Mouse (Mus musculus) Patski (cell line): Measurements from ENCODE around the gene Amigo2. TPM values are rescaled to one million over a fixed set of nuclear protein-coding genes. Genes with fewer than 3 reads are reported as not detected.

Experiments used
- ATAC-seq: fragments of 100-300 bp; one replicate; pipeline ENCODE4 v1.8.0; 2021
- CTCF ChIA-PET: fragments of 350-600 bp; sonication (Branson Sonifier 250); formaldehyde crosslinking; loops from one replicate; lab custom pipeline; 2022; ENCODE audit warnings: inconsistent platforms; lab: Charles Lee
- POLR2A ChIA-PET: fragments of 350-600 bp; sonication (Branson Sonifier 250); formaldehyde crosslinking; loops from one replicate; lab custom pipeline; 2022; ENCODE audit warnings: antibody characterized with exemption, inconsistent platforms; lab: Charles Lee
- DNase-seq: peaks from one replicate; pipeline ENCODE4 v3.0.0-alpha.2; 2011; ENCODE audit warnings: low read depth, low spot score
- H3K27me3 ChIP-seq: fragments of 371-371 bp; one replicate; pipeline ENCODE4 v1.5.1; 2021
- CTCF ChIP-seq: fragments of 100-300 bp; IDR thresholded peaks from one replicate; pipeline ENCODE4 v1.5.1; 2021
- in situ Hi-C: fragments of 300-500 bp; cut with MboI; formaldehyde crosslinking; loops from 3 replicates; pipeline ENCODE4 v1.11.1; 2018; ENCODE audit warnings: low pct_unique_long_range_greater_than_20kb, mixed read lengths
- polyA plus RNA-seq: library from polyadenylated mRNA; unstranded; gene quantifications from one replicate; pipeline ENCODE4 v1.2.3, GENCODE M21; 2021

Amigo2 gene
- 4.5 TPM for polyA plus RNA-seq

- no peaks in the 10 kb centered on the region for H3K27me3 ChIP-seq
- CTCF ChIA-PET: interaction anchor here (1.4 to 1.6 kb wide), 2 partner anchors 23 to 417 kb away, joined by 4 read pairs; no protein-coding TSS in a partner anchor
- POLR2A ChIA-PET: interaction anchor here (0.6 to 0.7 kb wide), 2 partner anchors 14 to 216 kb away, joined by 3 read pairs; no protein-coding TSS in a partner anchor
Measured at GRCm38 (mm10) chr15:97246911-97247790, at the start of gene Amigo2, which contains the start of gene Pced1b. Amigo2 (minus strand) TSS chr15:97247287. Pced1b (plus strand) TSS chr15:97247107.

GRCm38 (mm10) chr15:97291291-97292050 is 44.4 kb upstream of the Amigo2 start:
- no peak for ATAC-seq
- in situ Hi-C loops: no loop called here
- TF ChIP-seq CTCF: no peak

More at GRCm38 (mm10) chr15:97246911-97247790, at the start of gene Amigo2, which contains the start of gene Pced1b:
- in situ Hi-C loops: no loop called here
- ATAC-seq: peak; percentile 76
- DNase-seq: no peak
- TF ChIP-seq CTCF: peak; percentile 63

GRCm38 (mm10) chr15:97290351-97290750 is 43.3 kb upstream of the Amigo2 start:
- in situ Hi-C loops: no loop called here
- ATAC-seq: no peak
- ChIA-PET CTCF (no interaction called here), POLR2A (no interaction called here)
- no peaks in the 10 kb centered on the region for H3K27me3 ChIP-seq
- no peak for TF ChIP-seq CTCF
- DNase-seq: no peak

More at GRCm38 (mm10) chr15:97291291-97292050, 44.4 kb upstream of the Amigo2 start:
- DNase-seq: no peak
- ChIA-PET CTCF (no interaction called here), POLR2A (no interaction called here)
- H3K27me3 ChIP-seq: no peaks in the 10 kb centered on the region

GRCm38 (mm10) chr15:97289176-97289575 is 42.1 kb upstream of the Amigo2 start:
- TF ChIP-seq CTCF: no peak
- in situ Hi-C loops: no loop called here
- DNase-seq (no peak), ATAC-seq (no peak)
- H3K27me3 ChIP-seq: no peaks in the 10 kb centered on the region
- ChIA-PET CTCF (no interaction called here), POLR2A (interaction anchor here (1.0 kb wide), 1 partner anchor 8 kb away, joined by 3 read pairs; no protein-coding TSS in a partner anchor)

- ChIA-PET POLR2A (interaction anchor here (1.0 kb wide), 1 partner anchor 9 kb away, joined by 3 read pairs; no protein-coding TSS in a partner anchor), CTCF (no interaction called here)
- ATAC-seq (no peak), DNase-seq (no peak)
- no peaks in the 10 kb centered on the region for H3K27me3 ChIP-seq
- in situ Hi-C loops: no loop called here
- no peak for TF ChIP-seq CTCF
Measured at GRCm38 (mm10) chr15:97288690-97289089, 41.6 kb upstream of the Amigo2 start.

- ChIA-PET CTCF (interaction anchor here (1.7 kb wide), 1 partner anchor 51 kb away, joined by 3 read pairs; no protein-coding TSS in a partner anchor), POLR2A (no interaction called here)
- no peaks in the 10 kb centered on the region for H3K27me3 ChIP-seq
- in situ Hi-C loops: no loop called here
- ATAC-seq (no peak), DNase-seq (no peak)
- no peak for TF ChIP-seq CTCF
Measured at GRCm38 (mm10) chr15:97287436-97288143, 40.5 kb upstream of the Amigo2 start.

- CTCF ChIA-PET: interaction anchor here (1.7 kb wide), 1 partner anchor 50 kb away, joined by 3 read pairs; no protein-coding TSS in a partner anchor
- in situ Hi-C loops: no loop called here
- POLR2A ChIA-PET: no interaction called here
- no peak for TF ChIP-seq CTCF
- no peaks in the 10 kb centered on the region for H3K27me3 ChIP-seq
- ATAC-seq (no peak), DNase-seq (no peak)
Measured at GRCm38 (mm10) chr15:97286731-97287130, 39.6 kb upstream of the Amigo2 start.

- no peak for ATAC-seq
Measured at GRCm38 (mm10) chr15:97285665-97286212, 38.7 kb upstream of the Amigo2 start.

GRCm38 (mm10) chr15:97284201-97284600 is 37.1 kb upstream of the Amigo2 start:
- no peaks in the 10 kb centered on the region for H3K27me3 ChIP-seq
- DNase-seq (no peak), ATAC-seq (no peak)
- CTCF ChIA-PET: no interaction called here
- TF ChIP-seq CTCF: no peak
- POLR2A ChIA-PET: interaction anchor here (1.4 kb wide), 1 partner anchor 10 kb away, joined by 3 read pairs; no protein-coding TSS in a partner anchor
- in situ Hi-C loops: no loop called here

More at GRCm38 (mm10) chr15:97285665-97286212, 38.7 kb upstream of the Amigo2 start:
- DNase-seq: no peak
- in situ Hi-C loops: no loop called here
- POLR2A ChIA-PET: interaction anchor here (1.0 kb wide), 1 partner anchor 10 kb away, joined by 3 read pairs; no protein-coding TSS in a partner anchor
- CTCF ChIA-PET: no interaction called here
- H3K27me3 ChIP-seq: no peaks in the 10 kb centered on the region
- no peak for TF ChIP-seq CTCF
